Mouse (Mus musculus): ENCODE results near the gene Fam83f.

Fam83f gene

GRCm38 (mm10) chr15:80671295-80672252, at the start of gene Fam83f:
Fam83f (plus strand) TSS chr15:80671847.
- DNase-seq = peak; percentile 12

DNA sequence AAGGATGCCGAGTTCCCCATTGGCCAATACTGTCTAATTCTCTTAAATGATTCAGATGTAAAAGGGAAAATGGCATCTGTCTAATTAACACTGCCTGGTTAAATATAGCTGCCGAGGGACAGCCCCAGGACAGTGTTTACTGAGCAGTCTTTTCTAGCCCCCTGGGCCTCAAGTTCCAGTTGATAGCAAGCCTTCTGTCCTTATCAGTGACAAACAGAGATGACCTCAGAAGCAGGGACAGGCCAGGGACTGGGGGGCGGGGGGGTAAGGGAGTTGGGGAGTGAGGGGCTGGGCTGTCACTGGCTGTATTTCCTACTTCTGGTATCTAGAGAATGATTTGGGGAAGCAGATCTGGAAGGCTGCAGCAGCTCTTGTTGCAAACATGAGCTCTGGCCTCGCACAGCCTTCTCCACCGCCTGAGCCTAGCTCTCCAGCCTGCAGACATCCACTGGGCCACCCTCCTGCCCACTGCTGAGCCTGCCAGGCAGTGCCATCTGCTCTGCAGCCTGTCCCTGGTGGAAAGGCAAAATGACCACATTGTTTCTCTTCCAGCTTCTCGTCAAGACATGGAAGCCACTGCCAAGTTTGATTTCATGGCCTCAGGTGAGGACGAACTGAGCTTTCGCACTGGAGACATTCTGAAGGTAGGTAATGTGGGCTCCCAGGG, 48.3 kb upstream of the Fam83f start:
- DNase-seq = no peak

- DNase-seq = no peak
These were observed 45.2 kb upstream of the Fam83f start for GRCm38 (mm10) chr15:80626472-80626871.

- peak; percentile 62 for DNase-seq
These were observed 41.5 kb upstream of the Fam83f start for GRCm38 (mm10) chr15:80630147-80630546.

DNA sequence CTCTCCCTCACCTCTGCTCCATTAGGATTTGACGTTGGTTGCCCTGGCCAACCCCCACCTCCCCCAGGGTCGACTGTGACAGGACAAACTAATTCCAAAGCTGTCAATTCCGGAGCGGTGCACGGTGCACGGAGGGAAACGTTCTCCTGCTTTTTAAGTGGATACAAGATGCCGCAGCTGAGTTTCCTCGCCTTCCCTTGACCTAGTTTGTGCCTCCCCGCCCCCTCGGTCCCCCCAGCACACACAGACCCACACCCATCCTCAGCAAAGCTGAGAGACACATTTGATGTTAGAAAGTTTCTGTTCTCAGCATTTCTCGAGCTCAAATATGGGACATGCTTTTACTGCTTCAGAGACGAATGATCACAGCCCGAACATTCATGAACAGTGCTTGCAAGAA, 40.9 kb upstream of the Fam83f start:
- DNase-seq = peak; percentile 83

DNA sequence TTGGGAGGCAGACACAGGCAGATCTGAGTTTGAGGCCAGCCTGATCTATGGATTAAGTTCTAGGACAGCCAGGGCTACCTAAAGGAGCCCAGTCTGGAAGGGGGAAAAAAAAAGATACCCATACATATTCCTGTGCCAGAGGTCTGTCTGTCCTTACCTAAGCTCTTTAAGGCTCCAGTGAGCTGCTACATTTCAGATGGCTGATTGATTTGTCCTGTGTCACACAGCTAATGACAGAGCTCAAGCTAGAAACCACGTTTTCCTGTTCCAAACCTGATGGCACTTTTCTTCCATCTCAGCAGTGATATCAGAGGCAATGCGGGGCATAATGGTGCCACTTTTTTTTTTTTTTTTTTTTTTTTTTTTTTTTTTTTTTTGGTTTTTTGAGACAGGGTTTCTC, 40.3 kb upstream of the Fam83f start:
- DNase-seq = no peak

DNA sequence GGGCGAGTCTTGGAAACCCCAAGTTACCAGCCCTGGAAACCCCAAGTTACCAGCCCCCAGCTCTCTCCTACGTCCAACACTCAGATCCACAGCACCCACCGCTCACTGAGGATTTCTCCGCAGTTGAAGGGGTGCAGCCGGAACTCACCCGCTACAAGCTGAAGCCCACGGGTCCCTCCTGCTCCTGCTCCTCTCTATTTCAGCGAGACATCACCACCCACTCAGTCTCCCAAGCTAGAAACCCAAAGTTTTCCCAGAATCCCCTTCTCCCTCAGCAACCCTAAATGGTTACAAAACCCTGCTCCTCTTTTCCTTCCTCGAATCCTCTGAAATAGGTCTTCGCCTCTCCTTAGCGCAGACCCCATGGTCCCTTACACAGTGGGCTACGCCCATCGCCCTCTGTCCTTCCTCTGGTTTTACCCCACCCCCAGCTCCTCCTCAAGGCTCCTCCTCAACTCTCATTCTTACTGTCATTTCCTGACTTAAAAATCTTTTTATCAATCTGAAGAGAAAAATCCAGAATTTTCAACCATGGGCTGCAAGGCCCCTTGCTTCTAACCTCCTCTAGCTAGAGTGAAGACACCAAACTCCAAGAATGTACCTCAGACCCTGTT, 39.3 kb upstream of the Fam83f start:
- no peak for DNase-seq

DNA sequence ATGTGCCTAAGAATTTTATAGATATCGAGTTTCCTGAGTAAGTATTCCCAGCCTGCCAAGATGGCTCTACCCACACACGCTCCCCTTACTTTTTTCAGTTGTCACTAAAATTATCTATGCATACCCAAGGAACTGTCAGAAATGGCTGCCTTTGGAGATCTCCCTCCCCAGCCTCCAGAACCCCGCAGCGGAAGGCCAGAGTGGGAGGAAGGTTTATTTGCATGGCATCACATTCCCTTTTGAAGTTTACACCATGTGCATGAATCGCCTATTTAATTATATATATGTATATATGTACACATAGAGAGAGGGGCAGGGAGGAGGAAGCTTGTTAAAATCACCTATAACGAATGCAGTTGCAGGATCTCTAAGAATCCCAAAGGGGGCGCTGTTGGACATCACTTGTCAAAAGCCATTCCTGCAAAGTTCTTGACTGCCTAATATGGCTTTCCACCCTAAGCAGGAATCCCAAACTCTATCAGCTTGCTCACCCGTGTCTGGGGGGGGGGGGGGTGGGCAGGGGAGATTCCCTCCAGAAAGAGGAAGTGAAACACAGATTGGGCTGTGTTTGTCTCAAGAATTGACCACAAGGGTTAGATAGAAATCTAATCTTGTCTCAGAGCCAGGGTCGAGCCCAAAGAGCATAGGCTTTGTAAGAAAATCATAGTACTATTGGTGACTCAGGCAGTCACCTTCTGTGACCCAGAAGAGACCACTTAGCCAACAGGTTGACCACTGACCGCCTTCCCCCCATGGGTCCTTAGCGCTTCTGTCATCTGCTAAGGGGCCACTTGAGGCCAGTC, 37.1 kb upstream of the Fam83f start:
- DNase-seq = peak; percentile 53

DNA sequence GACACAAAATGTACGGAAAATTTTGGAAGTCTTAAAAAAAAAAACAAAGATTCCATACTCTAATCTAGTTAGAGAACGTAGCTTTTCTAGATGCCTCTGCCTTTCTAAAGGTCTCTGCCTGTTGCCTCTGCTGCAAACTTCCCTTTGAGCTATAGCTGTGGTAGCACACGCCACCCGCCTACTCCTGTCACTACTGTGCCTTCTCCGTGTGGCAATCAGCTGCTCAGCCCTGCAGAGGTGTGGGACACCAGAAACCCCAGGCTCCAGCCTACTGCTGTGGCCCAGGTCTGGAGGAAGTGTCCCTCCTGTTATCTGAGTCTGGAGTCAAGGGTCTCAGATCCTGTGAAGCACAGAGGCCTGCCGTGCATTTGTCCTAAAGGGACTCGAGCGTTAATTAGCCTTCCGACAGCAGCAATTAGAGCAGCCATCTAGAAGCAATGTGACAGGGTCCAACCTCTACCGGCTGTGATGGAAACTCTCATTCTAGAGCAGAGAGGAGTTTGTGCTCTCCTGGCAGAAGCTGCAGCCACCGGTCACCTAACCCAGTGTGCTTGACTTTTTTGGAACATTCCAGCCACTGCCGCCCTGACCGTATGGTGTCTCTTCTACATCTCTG, 34.8 kb upstream of the Fam83f start:
- no peak for DNase-seq

GRCm38 (mm10) chr15:80639071-80639702, 32.5 kb upstream of the Fam83f start:
- peak; percentile 30 for DNase-seq

DNA sequence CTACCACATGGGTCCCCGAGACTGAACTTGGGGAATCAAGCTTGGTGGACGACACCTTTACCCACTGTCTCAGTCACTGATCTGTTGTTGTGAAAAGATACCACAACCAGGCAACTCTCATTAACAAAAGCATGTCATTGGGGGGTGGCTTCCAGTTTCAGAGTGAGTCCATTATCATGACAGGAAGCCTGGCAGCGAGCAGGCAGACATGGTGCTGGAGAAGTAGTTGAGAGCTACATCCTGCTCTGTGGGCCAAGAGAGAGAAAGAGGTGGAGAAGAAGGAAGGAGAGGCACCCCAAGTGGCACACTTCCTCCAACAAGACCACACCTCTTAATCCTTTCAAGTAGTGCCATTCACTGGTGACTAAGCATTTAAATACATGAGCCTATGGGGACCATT, 31.8 kb upstream of the Fam83f start:
- DNase-seq = peak; percentile 5

DNA sequence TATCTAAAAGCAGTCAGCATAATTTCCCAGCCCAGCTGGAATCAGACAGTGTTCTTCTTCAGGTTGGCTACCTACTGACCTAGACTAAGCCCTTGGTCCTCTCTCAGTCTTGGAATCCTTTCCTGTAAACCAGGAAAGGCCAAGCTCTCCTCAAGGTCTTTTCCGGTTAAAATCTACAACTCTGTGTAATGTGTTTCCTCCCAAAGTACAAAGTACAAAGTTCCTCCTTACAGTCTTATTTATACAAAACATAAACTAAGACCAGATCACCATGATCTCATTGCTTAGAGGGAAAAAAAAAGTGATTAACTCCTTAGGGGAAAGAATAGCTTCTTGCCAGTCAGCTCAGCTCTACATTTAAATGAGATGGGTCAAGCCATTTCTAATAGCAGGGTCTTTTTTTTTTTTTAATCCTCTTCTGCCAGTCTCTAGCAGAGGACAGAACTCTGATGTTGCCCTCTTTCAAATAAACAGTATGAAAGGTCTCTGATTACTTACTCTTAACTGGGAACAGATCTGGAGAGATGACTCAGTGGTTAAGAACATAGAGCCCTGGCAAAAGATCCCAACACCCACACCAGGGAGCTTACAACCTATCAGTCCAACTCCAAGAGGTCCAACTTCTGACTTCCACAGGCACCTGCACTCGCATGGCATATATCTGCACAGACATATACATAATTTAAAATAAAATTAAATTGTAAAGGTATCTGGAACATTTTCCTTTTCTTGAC, 29.8 kb upstream of the Fam83f start:
- DNase-seq = no peak

GRCm38 (mm10) chr15:80645006-80645797, 26.4 kb upstream of the Fam83f start:
- DNase-seq = no peak

- no peak for DNase-seq
These were observed 22.6 kb upstream of the Fam83f start for GRCm38 (mm10) chr15:80648977-80649606.

DNA sequence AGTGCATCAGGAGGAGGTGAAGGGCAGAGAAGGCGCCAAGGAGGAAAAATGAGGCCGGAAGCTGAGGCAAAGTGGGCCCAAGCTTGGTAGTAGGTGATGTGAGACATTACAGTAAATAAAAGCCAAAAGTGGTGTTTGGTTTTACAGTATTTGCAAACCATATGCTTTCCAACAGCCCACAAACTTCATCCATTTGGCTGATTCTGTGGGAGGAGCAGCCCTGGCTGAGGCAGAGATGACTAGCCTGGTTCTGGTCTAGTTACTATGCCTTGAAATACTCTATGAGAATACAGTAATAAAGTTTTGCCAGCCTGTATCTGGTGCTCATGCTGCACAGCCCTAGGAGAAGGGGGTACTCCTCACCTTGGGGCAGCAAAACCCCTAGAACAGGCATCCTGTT, 21.2 kb upstream of the Fam83f start:
- no peak for DNase-seq

- DNase-seq = no peak
These were observed 17.8 kb upstream of the Fam83f start for GRCm38 (mm10) chr15:80653865-80654264.

DNA sequence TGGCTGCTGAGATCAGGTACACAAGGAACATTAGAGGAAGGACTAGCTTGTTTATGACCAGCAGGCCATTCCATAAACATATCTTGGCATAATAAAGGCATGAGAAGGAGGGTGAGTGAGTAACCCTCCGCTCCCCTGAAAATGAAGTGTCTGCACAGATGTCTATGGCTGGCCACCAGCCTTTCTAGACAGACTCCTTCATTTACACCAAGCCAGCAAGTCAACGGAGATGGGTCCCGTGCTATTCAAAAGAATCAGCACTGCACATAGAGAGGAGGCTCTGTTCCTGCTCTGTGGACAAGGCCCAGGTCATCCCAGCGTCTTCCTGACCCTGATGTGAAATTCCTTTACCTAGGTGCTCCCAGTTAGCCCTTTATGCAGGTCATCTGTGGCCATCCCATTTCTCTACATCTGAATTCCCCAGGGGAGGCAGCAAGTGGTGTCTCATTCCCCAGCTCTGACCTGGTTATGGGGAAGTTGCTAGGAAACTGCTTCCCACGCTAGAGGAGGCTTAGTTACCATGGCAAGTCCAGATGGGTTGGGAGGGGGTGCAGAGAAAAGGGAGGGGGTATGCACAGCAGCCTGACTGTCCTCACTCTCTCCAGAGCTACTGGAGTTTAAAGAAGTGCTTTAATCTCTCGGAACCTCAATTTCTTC, 12.7 kb upstream of the Fam83f start:
- no peak for DNase-seq

GRCm38 (mm10) chr15:80660963-80661362, 10.7 kb upstream of the Fam83f start:
- no peak for DNase-seq

DNA sequence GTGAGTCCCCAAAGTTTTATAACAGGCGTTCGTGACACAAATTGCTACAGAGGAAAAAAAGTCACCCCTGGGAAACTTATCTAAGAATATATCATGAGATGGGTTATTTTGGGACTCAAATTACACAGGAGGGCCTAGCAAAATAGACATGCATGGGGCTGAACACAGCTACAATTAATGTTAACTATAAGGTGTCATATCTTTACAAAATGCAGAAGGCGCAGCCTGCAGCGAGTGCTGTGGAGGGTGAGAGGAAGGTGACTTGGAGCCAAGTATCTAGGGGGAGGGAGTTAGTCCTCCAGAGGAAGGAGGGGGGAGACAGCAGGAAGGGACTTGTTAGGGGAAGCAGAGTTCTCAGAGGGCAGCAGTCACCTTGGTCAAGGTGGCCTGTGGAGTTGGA, 7.2 kb upstream of the Fam83f start:
- DNase-seq = no peak
